10 mouse cellular contexts compared by ENCODE assay signal in the genomic region with DNA sequence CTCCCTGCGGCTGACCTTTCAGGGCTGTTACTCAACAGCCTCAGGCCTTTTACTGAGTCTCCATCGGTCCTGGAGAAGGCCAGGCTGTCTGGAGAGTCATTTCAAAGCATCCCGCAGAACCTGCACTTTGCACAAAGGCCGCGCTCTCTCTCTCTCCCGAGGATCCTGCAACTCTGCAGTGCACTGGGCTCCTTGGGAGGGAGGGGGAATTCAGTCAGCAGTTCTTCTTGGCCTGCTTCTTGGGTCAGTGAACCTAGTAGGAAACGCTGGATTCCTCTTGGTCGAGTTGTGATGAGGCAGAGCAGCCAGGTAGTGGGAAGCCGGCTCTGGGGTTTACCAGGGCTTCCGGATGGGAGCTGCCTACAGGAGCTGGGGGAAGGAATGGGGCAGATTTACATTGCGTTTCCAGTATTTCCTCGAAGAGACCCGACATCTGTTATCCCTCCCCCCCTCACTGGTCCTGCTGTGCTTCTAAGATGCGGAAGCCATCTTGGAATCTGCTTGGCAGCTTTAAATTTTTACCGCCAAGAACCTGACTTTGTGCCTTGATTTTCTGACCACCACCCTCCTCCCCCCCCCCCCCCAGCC. TPM values are rescaled to one million over a fixed set of nuclear protein-coding genes. Genes with fewer than 3 reads are reported as not detected.
DNase-seq lines count a peak whose midpoint lies in the region; ATAC-seq and TF ChIP-seq lines count a peak whose summit lies in the region.
"Had no signal": no experiment of that assay in that cellular context is flagged by ENCODE, and none has a peak within 500 bp of the region (broad histone marks: within the 10 kb centered on the region; RNA-seq: fewer than 3 reads in every experiment).

No protein-coding gene starts in this region.

- WGBS in intestine, embryonic 16.5 days, result 36% methylated on average over 15 of the region's 15 CpGs
- WGBS in intestine, postnatal 0 days, result 53% methylated on average over 15 of the region's 15 CpGs

- no peak overlapping the region for H3K4me2 ChIP-seq in intestine, embryonic 16.5 days (ENCODE audit: low read depth, low read length)
- H3K4me2 ChIP-seq in intestine, postnatal 0 days (replicated peaks; ENCODE audit: low read depth), result no peak overlapping the region
- H3K4me2 ChIP-seq: heart, embryonic 12.5 days had no signal

- H3K27ac ChIP-seq in intestine, embryonic 16.5 days (ENCODE audit: low read length), result peak overlapping the region; percentile 37; the same call in 1 of the 2 replicates
- H3K27ac ChIP-seq in intestine, postnatal 0 days (ENCODE audit: low read depth, low read length), result no peak overlapping the region

- H3K27me3 ChIP-seq in intestine, embryonic 16.5 days (replicated peaks; ENCODE audit: control insufficient read depth, insufficient read depth, low read length), result no peaks in the 10 kb centered on the region
- H3K27me3 ChIP-seq in intestine, postnatal 0 days (replicated peaks; ENCODE audit: control insufficient read depth, insufficient read depth, low read length), result no peaks in the 10 kb centered on the region
- H3K27me3 ChIP-seq: heart, embryonic 12.5 days had no signal

- peak overlapping the region; percentile 16; the same call in 1 of the 2 replicates for H3K9ac ChIP-seq in intestine, embryonic 16.5 days (ENCODE audit: low read depth, low read length)
- no peak overlapping the region for H3K9ac ChIP-seq in intestine, postnatal 0 days (ENCODE audit: low read depth, low read length)
- H3K9ac ChIP-seq: heart, embryonic 12.5 days had no signal

- ATAC-seq in intestine, embryonic 16.5 days, result no peak
- ATAC-seq in intestine, postnatal 0 days, result no peak
- ATAC-seq in granulocyte monocyte progenitor cell, adult 5-6 weeks (replicated peaks; ENCODE audit: poor library complexity, severe bottlenecking), result no peak

- H3K4me3 ChIP-seq in intestine, embryonic 16.5 days (ENCODE audit: low read length), result no peak overlapping the region
- no peak overlapping the region for H3K4me3 ChIP-seq in intestine, postnatal 0 days (ENCODE audit: low read depth, low read length)
- H3K4me3 ChIP-seq: heart, embryonic 12.5 days had no signal

- peaks cover 12% of the 10 kb centered on the region for H3K4me1 ChIP-seq in intestine, embryonic 16.5 days (ENCODE audit: control insufficient read depth, insufficient read depth, low read length)
- H3K4me1 ChIP-seq in intestine, postnatal 0 days (replicated peaks; ENCODE audit: control insufficient read depth, insufficient read depth, low read length), result 0 out of 2 replicates have a peak, but pooled peaks cover 6% of the 10 kb centered on the region

- DNase-seq in forelimb bud, embryonic 11.5 days (ENCODE audit: low read depth, low spot score), result peak; percentile 65
- DNase-seq in kidney, postnatal 4 days, result peak; percentile 41 to 64
- DNase-seq in retina, embryonic 14.5 days (ENCODE audit: low spot score), result peak; percentile 72
- DNase-seq in frontal cortex, adult 2 months (ENCODE audit: extremely low spot score in 1 of 2, low spot score in 1 of 2), result no peak
- no peak for DNase-seq in right cerebral cortex, postnatal 14 days
- DNase-seq: B cell, adult 2 months had no signal

- TF ChIP-seq CTCF in intestine, postnatal 0 days (IDR thresholded peaks at IDR 0.05; ENCODE audit: low read depth), result no peak

- no peaks in the 10 kb centered on the region for H3K36me3 ChIP-seq in intestine, embryonic 16.5 days (ENCODE audit: control insufficient read depth, insufficient read depth, low read length)
- H3K36me3 ChIP-seq in intestine, postnatal 0 days (ENCODE audit: control insufficient read depth, insufficient read depth), result no peaks in the 10 kb centered on the region
- H3K36me3 ChIP-seq: heart, embryonic 12.5 days had no signal

- no peaks in the 10 kb centered on the region for H3K9me3 ChIP-seq in intestine, embryonic 16.5 days (ENCODE audit: control insufficient read depth, low read length)
- H3K9me3 ChIP-seq in intestine, postnatal 0 days (ENCODE audit: control insufficient read depth), result no peaks in the 10 kb centered on the region

RNA-seq across cellular contexts. Expression of a gene that starts 56.0 kb away (rescaled TPM):
- polyA plus RNA-seq in intestine, embryonic 16.5 days (2015; fragmentation: Nextera tagmentation; extraction: Ambion mirVana), result 5.2 and 7.6 TPM in 2 replicates
- polyA plus RNA-seq in intestine, postnatal 0 days (2015; fragmentation: Nextera tagmentation; extraction: Ambion mirVana), result 16.1 and 18.0 TPM in 2 replicates
- 5.2 and 5.4 TPM in 2 replicates for polyA plus RNA-seq in frontal cortex, adult 2 months (2012; rRNA removed)
- total RNA-seq in granulocyte monocyte progenitor cell, adult 5-6 weeks (2014; fragmentation: Nextera tagmentation), result not detected in 2 replicates
- not detected in 2 replicates for total RNA-seq in granulocyte monocyte progenitor cell, adult 5-6 weeks (2017)

Comparison
In these comparisons a context has a peak if more than half of its experiments do, and no peak if none do; other contexts are left out.
1. DNase-seq: peak in forelimb bud, embryonic 11.5 days (single experiment), kidney, postnatal 4 days (2 of 2) and retina, embryonic 14.5 days (single experiment); none in frontal cortex, adult 2 months (0 of 2) and right cerebral cortex, postnatal 14 days (single experiment).